Comparison of ENCODE assay signal across 16 mouse cellular contexts in the genomic region with DNA sequence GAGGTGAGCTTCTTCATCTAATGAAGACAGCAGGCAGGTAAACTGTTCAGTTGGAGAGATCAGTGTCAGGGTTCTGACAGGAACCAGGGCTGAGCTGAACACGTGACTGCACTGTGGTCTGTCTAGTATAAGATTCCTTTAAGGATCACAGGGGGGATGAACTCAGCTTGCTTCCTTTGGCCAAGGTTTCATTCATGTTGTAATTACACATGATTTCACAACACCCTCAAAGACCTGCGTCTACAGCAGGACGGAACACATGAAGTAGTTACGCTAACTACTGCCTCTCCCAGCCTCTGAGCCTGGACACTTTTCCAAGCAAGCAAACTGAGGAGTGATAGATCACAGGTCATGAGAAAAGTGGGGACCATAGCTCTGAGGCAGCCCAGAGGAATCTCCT. TPM values are rescaled to one million over a fixed set of nuclear protein-coding genes. Genes with fewer than 3 reads are reported as not detected.
DNase-seq lines count a peak whose midpoint lies in the region; ATAC-seq lines count a peak whose summit lies in the region.
"Had no signal": no experiment of that assay in that cellular context is flagged by ENCODE, and none has a peak within 500 bp of the region (broad histone marks: within the 10 kb centered on the region; RNA-seq: fewer than 3 reads in every experiment).

No protein-coding gene starts in this region.

- WGBS in heart, embryonic 10.5 days = 77% methylated on average over 4 of the region's 4 CpGs

- H3K27ac ChIP-seq in heart, embryonic 10.5 days = no peak overlapping the region
- H3K27ac ChIP-seq: embryonic facial prominence, embryonic 12.5 days; forebrain, embryonic 12.5 days; heart, embryonic 15.5 days; hindbrain, embryonic 15.5 days had no signal

- no peaks in the 10 kb centered on the region for H3K27me3 ChIP-seq in heart, embryonic 10.5 days (ENCODE audit: insufficient read depth, poor library complexity, severe bottlenecking)
- H3K27me3 ChIP-seq: embryonic facial prominence, embryonic 12.5 days; heart, embryonic 15.5 days; hindbrain, embryonic 15.5 days had no signal

- peaks cover 37% of the 10 kb centered on the region for H3K4me1 ChIP-seq in heart, embryonic 10.5 days
- H3K4me1 ChIP-seq: embryonic facial prominence, embryonic 12.5 days had no signal

- peak; percentile 68 for DNase-seq in heart, embryonic 10.5 days (ENCODE audit: low spot score)
- no peak for DNase-seq in heart, postnatal 36 days
- DNase-seq in lung, postnatal 25 days (ENCODE audit: low spot score) = peak; percentile 48
- no peak for DNase-seq in lung, postnatal 10 days
- no peak for DNase-seq in layer of hippocampus, adult 9-11 months
- DNase-seq: adrenal gland, adult 8-10 months; cerebellum, adult 11-12 months; cerebellum, adult 9-10 months; cerebellum, postnatal 25 days; gastrocnemius, postnatal 14 days had no signal

- H3K4me3 ChIP-seq in heart, embryonic 10.5 days = no peak overlapping the region
- H3K4me3 ChIP-seq: embryonic facial prominence, embryonic 12.5 days; forebrain, embryonic 12.5 days; heart, embryonic 15.5 days; hindbrain, embryonic 15.5 days had no signal

- ATAC-seq in granulocyte monocyte progenitor cell, adult 5-6 weeks (replicated peaks; ENCODE audit: poor library complexity, severe bottlenecking) = peak; percentile 30; the same call in 1 of the 2 replicates
- ATAC-seq: forebrain, embryonic 16.5 days had no signal

- H3K9me3 ChIP-seq in heart, embryonic 10.5 days = no peaks in the 10 kb centered on the region
- H3K9me3 ChIP-seq: embryonic facial prominence, embryonic 12.5 days; forebrain, embryonic 12.5 days; heart, embryonic 15.5 days; hindbrain, embryonic 15.5 days had no signal

- no peaks in the 10 kb centered on the region for H3K36me3 ChIP-seq in heart, embryonic 10.5 days
- H3K36me3 ChIP-seq: embryonic facial prominence, embryonic 12.5 days; forebrain, embryonic 12.5 days; heart, embryonic 15.5 days; hindbrain, embryonic 15.5 days had no signal

- intact Hi-C loops in heart, postnatal 36 days (cut with DNase I) = no loop called here

RNA-seq across cellular contexts. Expression of gene Gpam, which starts 11.5 kb away (rescaled TPM):
- 12.8 and 14.9 TPM in 2 replicates for polyA plus RNA-seq in heart, embryonic 10.5 days (2016; fragmentation: Nextera tagmentation; extraction: Ambion mirVana)
- total RNA-seq in heart, postnatal 36 days (2021) = 100 to 1,000 TPM; 210 to 250 TPM
- total RNA-seq in granulocyte monocyte progenitor cell, adult 5-6 weeks (2014; fragmentation: Nextera tagmentation) = 7.7 and 11.0 TPM in 2 replicates
- total RNA-seq in granulocyte monocyte progenitor cell, adult 5-6 weeks (2017) = 9.0 and 10.7 TPM in 2 replicates

Comparison
In these comparisons a context has a peak if more than half of its experiments do, and no peak if none do; other contexts are left out.
1. DNase-seq: peak in heart, embryonic 10.5 days (single experiment) and lung, postnatal 25 days (single experiment); none in heart, postnatal 36 days (0 of 2), lung, postnatal 10 days (single experiment) and layer of hippocampus, adult 9-11 months (single experiment).
2. RNA of gene Gpam, which starts 11.5 kb away (total RNA-seq): 210 to 250 TPM in heart, postnatal 36 days; 7.7 to 11.0 TPM in granulocyte monocyte progenitor cell, adult 5-6 weeks; every median in the first group is over 10 times any median in the second.